Mouse (Mus musculus): Measurements from ENCODE around the gene Hist1h2ag.
A peak's percentile ranks its signal among the peaks of the same experiment; 100 is the strongest.
"Not testable (repeated sequence)": the region's sequence is repeated elsewhere in the genome, so short reads cannot be mapped to it uniquely, and the experiment has no call there.

Gene Hist1h2ag

GRCm38 (mm10) chr13:22042568-22043502, at the start of gene Hist1h2ag, which contains the start of gene Hist1h2bj:
Gene Hist1h2ag, minus strand, starts transcription at chr13:22042944.
Gene Hist1h2bj, plus strand, starts transcription at chr13:22043214.
- peak; percentile 97 for DNase-seq

- DNase-seq: not testable (repeated sequence)
Measured at GRCm38 (mm10) chr13:22084140-22084539, 41.4 kb upstream of the Hist1h2ag start, which contains the start of gene Vmn1r188. Gene Vmn1r188, plus strand, starts transcription at chr13:22084440.

GRCm38 (mm10) chr13:22063468-22063867, 20.7 kb upstream of the Hist1h2ag start:
- no peak for DNase-seq

- DNase-seq: no peak
Measured at GRCm38 (mm10) chr13:22061422-22061821, 18.7 kb upstream of the Hist1h2ag start.

GRCm38 (mm10) chr13:22053754-22054153, 11.0 kb upstream of the Hist1h2ag start:
- no peak for DNase-seq

GRCm38 (mm10) chr13:22051523-22051859, 8.7 kb upstream of the Hist1h2ag start:
- DNase-seq: no peak

- peak; percentile 84 for DNase-seq
Measured at GRCm38 (mm10) chr13:22050591-22051522, 8.1 kb upstream of the Hist1h2ag start.

- no peak for DNase-seq
Measured at GRCm38 (mm10) chr13:22049737-22050440, 7.1 kb upstream of the Hist1h2ag start.

GRCm38 (mm10) chr13:22049041-22049440, 6.3 kb upstream of the Hist1h2ag start:
- no peak for DNase-seq

- DNase-seq: no peak
Measured at GRCm38 (mm10) chr13:22045311-22045710, 2.6 kb upstream of the Hist1h2ag start.

GRCm38 (mm10) chr13:22044432-22045155, 1.9 kb upstream of the Hist1h2ag start:
- DNase-seq: no peak

- peak; percentile 73 for DNase-seq
Measured at GRCm38 (mm10) chr13:22043503-22044431, 1.0 kb upstream of the Hist1h2ag start.

GRCm38 (mm10) chr13:22041651-22042567, 835 bp downstream of the Hist1h2ag start:
- DNase-seq: no peak

- peak; percentile 95 for DNase-seq
Measured at GRCm38 (mm10) chr13:22041142-22041536, 1.6 kb downstream of the Hist1h2ag start, which contains the start of gene Hist1h4i. Gene Hist1h4i, minus strand, starts transcription at chr13:22041362.

- DNase-seq: no peak
Measured at GRCm38 (mm10) chr13:22040464-22041141, 2.1 kb downstream of the Hist1h2ag start.

GRCm38 (mm10) chr13:22039951-22040463, 2.7 kb downstream of the Hist1h2ag start:
- no peak for DNase-seq

- no peak for DNase-seq
Measured at GRCm38 (mm10) chr13:22039364-22039763, 3.4 kb downstream of the Hist1h2ag start.

- DNase-seq: no peak
Measured at GRCm38 (mm10) chr13:22037415-22037814, 5.3 kb downstream of the Hist1h2ag start.

- no peak for DNase-seq
Measured at GRCm38 (mm10) chr13:22036986-22037385, 5.8 kb downstream of the Hist1h2ag start.

All from kidney, adult 9 months (tissue).